Mouse (Mus musculus) C2C12 (cell line): ENCODE measurements around the gene Dmd. TPM values are rescaled to one million over a fixed set of nuclear protein-coding genes. Genes with fewer than 3 reads are reported as not detected.

Source experiments
- H3K27me3 ChIP-seq: one replicate; pipeline ENCODE4 v1.6.1; 2011; ENCODE audit not compliant: control insufficient read depth, insufficient read depth, insufficient read length
- H3K36me3 ChIP-seq: one replicate; pipeline ENCODE4 v1.6.1; 2011; ENCODE audit not compliant: control insufficient read depth, insufficient read depth
- H3K4me3 ChIP-seq: one replicate; pipeline ENCODE4 v1.5.1; 2011; ENCODE audit warnings: mild to moderate bottlenecking, control low read depth; ENCODE audit not compliant: poor library complexity, insufficient read depth, severe bottlenecking
- H3K79me2 ChIP-seq: one replicate; pipeline ENCODE4 v1.6.1; 2011; ENCODE audit not compliant: control insufficient read depth, insufficient read depth
- H3K79me3 ChIP-seq: one replicate; pipeline ENCODE4 v1.6.1; 2011; ENCODE audit warnings: low read depth, control low read depth
- H3ac ChIP-seq: one replicate; pipeline ENCODE3; 2011; ENCODE audit warnings: low read depth; ENCODE audit not compliant: control insufficient read depth, insufficient read length
- CEBPB ChIP-seq: IDR thresholded peaks from one replicate; pipeline ENCODE4 v1.6.1; 2011; ENCODE audit warnings: low read depth, mild to moderate bottlenecking, control low read depth, moderate library complexity
- CTCF ChIP-seq: IDR thresholded peaks from one replicate; pipeline ENCODE4 v1.5.1; 2011; ENCODE audit not compliant: control insufficient read depth, insufficient read depth, insufficient read length
- FOSL1 ChIP-seq: IDR thresholded peaks from one replicate; pipeline ENCODE4 v1.8.0; 2011; ENCODE audit warnings: mild to moderate bottlenecking, low read length; ENCODE audit not compliant: poor library complexity, insufficient read depth, severe bottlenecking
- MAX ChIP-seq: IDR thresholded peaks from one replicate; pipeline ENCODE4 v1.6.1; 2011; ENCODE audit warnings: mild to moderate bottlenecking, control low read depth
- MYOD1 ChIP-seq: IDR thresholded peaks from one replicate; pipeline ENCODE4 v1.6.1; 2011; ENCODE audit warnings: low read depth; ENCODE audit not compliant: control insufficient read depth, insufficient read length
- MYOG ChIP-seq: IDR thresholded peaks from one replicate; pipeline ENCODE4 v1.6.1; 2011; ENCODE audit not compliant: control insufficient read depth, insufficient read length; ENCODE audit errors: extremely low read depth
- USF1 ChIP-seq: IDR thresholded peaks from one replicate; pipeline ENCODE4 v1.6.1; 2011; ENCODE audit warnings: low read depth, mild to moderate bottlenecking, control low read depth, moderate library complexity
- polyA plus RNA-seq: library from polyadenylated mRNA; unstranded; fragments of >200 nt; fragmentation: generic; extraction: Trizol; gene quantifications from one replicate; pipeline ENCODE4 v1.2.1, GENCODE M21; 2012; ENCODE audit warnings: missing spikeins

Dmd gene
- polyA plus RNA-seq, 1 experiment, result not detected

- Histone ChIP-seq H3K36me3 (no peaks in the 10 kb centered on the region), H3K27me3 (no peaks in the 10 kb centered on the region), H3K79me3 (no peaks in the 10 kb centered on the region), H3K4me3 (no peak overlapping the region), H3K79me2 (no peaks in the 10 kb centered on the region), H3ac (no peak overlapping the region)
- no peak for TF ChIP-seq FOSL1
- no peak for TF ChIP-seq MAX
- TF ChIP-seq CEBPB, result no peak
- no peak for TF ChIP-seq MYOD1
- no peak for TF ChIP-seq MYOG
- TF ChIP-seq CTCF, result no peak
- no peak for TF ChIP-seq USF1
These were observed 2163.7 kb downstream of the Dmd start for GRCm38 (mm10) chrX:85112418-85112817.

- Histone ChIP-seq H3K27me3 (no peaks in the 10 kb centered on the region), H3K79me3 (no peaks in the 10 kb centered on the region), H3K36me3 (no peaks in the 10 kb centered on the region), H3K79me2 (no peaks in the 10 kb centered on the region), H3K4me3 (no peak overlapping the region), H3ac (no peak overlapping the region)
- TF ChIP-seq MYOG, result no peak
These were observed 2184.0 kb downstream of the Dmd start for GRCm38 (mm10) chrX:85132706-85133105.

GRCm38 (mm10) chrX:85137293-85137692 is 2188.6 kb downstream of the Dmd start:
- no peaks in the 10 kb centered on the region for H3K79me2 ChIP-seq
- no peak for TF ChIP-seq CEBPB
- no peak for TF ChIP-seq MAX
- no peak for TF ChIP-seq FOSL1
- no peak for TF ChIP-seq CTCF
- no peak for TF ChIP-seq MYOG
- no peak for TF ChIP-seq MYOD1
- no peak for TF ChIP-seq USF1
- H3K27me3 ChIP-seq, result no peaks in the 10 kb centered on the region
- H3ac ChIP-seq, result no peak overlapping the region
- H3K4me3 ChIP-seq, result no peak overlapping the region
- H3K36me3 ChIP-seq, result no peaks in the 10 kb centered on the region
- no peaks in the 10 kb centered on the region for H3K79me3 ChIP-seq

- Histone ChIP-seq H3ac (no peak overlapping the region), H3K79me3 (no peaks in the 10 kb centered on the region), H3K36me3 (no peaks in the 10 kb centered on the region), H3K27me3 (no peaks in the 10 kb centered on the region), H3K79me2 (no peaks in the 10 kb centered on the region), H3K4me3 (no peak overlapping the region)
- TF ChIP-seq USF1, result no peak
- TF ChIP-seq MYOG, result no peak
- no peak for TF ChIP-seq CTCF
- no peak for TF ChIP-seq FOSL1
- no peak for TF ChIP-seq MAX
- no peak for TF ChIP-seq CEBPB
- TF ChIP-seq MYOD1, result no peak
These were observed 2222.6 kb downstream of the Dmd start for GRCm38 (mm10) chrX:85171264-85171663.

GRCm38 (mm10) chrX:85187565-85187964 is 2238.9 kb downstream of the Dmd start:
- H3K79me3 ChIP-seq, result no peaks in the 10 kb centered on the region
- no peak overlapping the region for H3ac ChIP-seq

GRCm38 (mm10) chrX:85193856-85194255 is 2245.2 kb downstream of the Dmd start:
- Histone ChIP-seq H3K36me3 (no peaks in the 10 kb centered on the region), H3ac (no peak overlapping the region), H3K4me3 (no peak overlapping the region), H3K79me2 (no peaks in the 10 kb centered on the region), H3K27me3 (no peaks in the 10 kb centered on the region), H3K79me3 (no peaks in the 10 kb centered on the region)
- TF ChIP-seq CTCF, result no peak
- no peak for TF ChIP-seq FOSL1
- no peak for TF ChIP-seq MAX
- TF ChIP-seq CEBPB, result no peak
- no peak for TF ChIP-seq MYOG
- no peak for TF ChIP-seq USF1
- no peak for TF ChIP-seq MYOD1

More at GRCm38 (mm10) chrX:85187565-85187964, 2238.9 kb downstream of the Dmd start:
- no peaks in the 10 kb centered on the region for H3K79me2 ChIP-seq
- no peaks in the 10 kb centered on the region for H3K27me3 ChIP-seq
- no peak overlapping the region for H3K4me3 ChIP-seq
- H3K36me3 ChIP-seq, result no peaks in the 10 kb centered on the region
- no peak for TF ChIP-seq FOSL1
- TF ChIP-seq CTCF, result no peak
- no peak for TF ChIP-seq MYOG
- no peak for TF ChIP-seq MYOD1
- no peak for TF ChIP-seq CEBPB
- TF ChIP-seq USF1, result no peak
- TF ChIP-seq MAX, result no peak
